Mouse (Mus musculus): Measurements from ENCODE around the gene Slc27a1.
A peak's percentile ranks its signal among the peaks of the same experiment; 100 is the strongest.

GRCm38 (mm10) chr8:71591471-71592373 lies 23.0 kb downstream of the Slc27a1 start, which contains the start of gene Pgls:
- TF ChIP-seq POLR2A (IDR thresholded peaks at IDR 0.05; ENCODE audit: insufficient read depth, low read length) (peak; percentile 76), EP300 (IDR thresholded peaks at IDR 0.05; ENCODE audit: insufficient read depth, low read depth, low read length) (no peak; the same call in 1 of the 2 replicates), CTCF (IDR thresholded peaks at IDR 0.05; ENCODE audit: low read depth, low read length) (no peak)
